Mouse (Mus musculus): ENCODE data around the gene Fap. TPM values are rescaled to one million over a fixed set of nuclear protein-coding genes. Genes with fewer than 3 reads are reported as not detected.

The Fap gene
- polyA plus RNA-seq, 1 experiment from 2014 or later = 27.6 TPM

DNA sequence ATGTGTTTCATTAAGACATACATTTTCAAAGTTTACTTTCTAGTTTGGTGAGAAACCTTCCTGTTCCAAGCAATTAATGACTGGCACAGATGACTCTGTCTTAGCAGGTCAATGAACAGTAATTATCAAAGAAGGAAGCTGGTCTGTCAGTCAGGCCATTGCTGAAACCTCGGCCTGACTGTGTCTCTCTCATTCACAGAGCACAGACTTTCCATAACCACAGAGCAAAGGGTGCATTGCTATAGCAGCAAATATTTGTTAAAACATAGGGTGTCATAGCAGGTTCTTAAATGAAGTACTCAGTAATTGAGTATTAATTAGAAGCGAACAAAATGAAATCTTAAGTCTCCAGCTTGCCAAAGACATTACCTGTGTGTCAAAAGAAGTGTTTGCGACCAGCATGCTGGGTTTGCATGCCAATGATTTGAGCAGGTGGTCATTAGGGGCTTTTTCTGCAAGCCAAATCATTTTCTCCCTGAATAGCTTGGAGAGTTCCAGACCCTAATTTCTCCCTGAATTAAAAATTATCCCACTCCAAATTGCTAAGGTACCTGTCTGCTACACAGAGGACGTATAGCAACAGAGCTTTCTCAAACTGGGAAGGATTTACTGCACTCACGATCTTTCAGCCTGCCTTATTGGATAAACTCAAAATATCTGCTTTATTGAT is 76.4 kb downstream of the Fap start:
- H3K4me3 ChIP-seq (replicated peaks) = no peak overlapping the region
- no peak overlapping the region for H3K9ac ChIP-seq
- no peaks in the 10 kb centered on the region for H3K9me3 ChIP-seq (replicated peaks)
- no peaks in the 10 kb centered on the region for H3K4me1 ChIP-seq
- H3K27me3 ChIP-seq = no peaks in the 10 kb centered on the region
- H3K27ac ChIP-seq (replicated peaks) = no peak overlapping the region
- ATAC-seq (ENCODE audit: insufficient number of reproducible peaks, low FRiP score, low TSS enrichment, low read depth) = no peak
- H3K36me3 ChIP-seq = no peaks in the 10 kb centered on the region; the same call in 1 of the 2 replicates
- no peak overlapping the region for H3K4me2 ChIP-seq (replicated peaks)
- WGBS = 73% methylated on average over 5 of the region's 5 CpGs

DNA sequence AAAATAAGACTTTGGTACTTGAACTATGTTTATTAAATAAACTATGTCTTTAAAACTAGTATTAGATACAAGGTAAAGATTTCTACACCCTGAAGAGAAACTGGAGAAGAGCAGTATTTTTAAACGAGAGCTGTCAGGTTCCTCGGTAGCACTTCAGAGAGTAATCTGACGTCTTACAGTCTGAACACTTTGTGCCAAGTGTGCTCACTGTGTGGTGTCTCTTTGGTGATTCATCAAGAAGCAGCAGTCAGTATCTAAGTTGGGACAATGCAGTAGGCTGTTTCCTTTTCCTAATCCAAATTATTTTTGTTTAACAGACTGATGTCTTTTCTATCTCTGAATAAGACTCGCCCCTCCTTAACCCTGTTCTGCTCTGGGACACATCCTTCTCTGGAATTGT is 78.5 kb downstream of the Fap start:
- H3K9me3 ChIP-seq (replicated peaks) = no peaks in the 10 kb centered on the region
- H3K27me3 ChIP-seq = no peaks in the 10 kb centered on the region
- no peak overlapping the region for H3K9ac ChIP-seq
- no peak overlapping the region for H3K27ac ChIP-seq (replicated peaks)
- H3K4me3 ChIP-seq (replicated peaks) = no peak overlapping the region
- H3K36me3 ChIP-seq = no peaks in the 10 kb centered on the region
- no peak for ATAC-seq (ENCODE audit: insufficient number of reproducible peaks, low FRiP score, low TSS enrichment, low read depth)
- 69% methylated on average over 4 of the region's 4 CpGs for WGBS
- H3K4me1 ChIP-seq = no peaks in the 10 kb centered on the region
- no peak overlapping the region for H3K4me2 ChIP-seq (replicated peaks)

DNA sequence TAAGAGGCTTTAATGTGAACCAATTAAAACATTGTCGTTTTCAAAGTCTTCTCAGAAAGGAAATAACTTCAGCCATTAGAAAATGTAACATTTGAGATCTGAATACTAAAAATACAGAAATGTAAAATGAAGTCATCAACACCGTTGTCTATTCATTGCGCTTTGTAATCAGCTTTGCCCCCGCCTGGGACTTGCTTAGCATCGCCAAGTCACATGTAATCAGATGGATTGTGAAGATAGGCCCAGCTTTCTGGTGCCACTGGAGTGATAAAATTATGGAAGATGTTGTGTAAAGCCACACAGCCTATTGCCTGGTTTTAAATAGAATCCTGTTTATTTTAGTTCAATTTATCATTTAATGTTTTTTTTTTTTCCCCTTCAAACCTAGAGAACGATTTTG is 84.0 kb downstream of the Fap start:
- no peaks in the 10 kb centered on the region for H3K4me1 ChIP-seq
- no peaks in the 10 kb centered on the region for H3K9me3 ChIP-seq (replicated peaks)
- no peak for ATAC-seq (ENCODE audit: insufficient number of reproducible peaks, low FRiP score, low TSS enrichment, low read depth)
- no peak overlapping the region for H3K4me2 ChIP-seq (replicated peaks)
- H3K9ac ChIP-seq = no peak overlapping the region
- H3K27ac ChIP-seq (replicated peaks) = no peak overlapping the region
- WGBS = 81% methylated on average over 6 of the region's 6 CpGs
- H3K36me3 ChIP-seq = no peaks in the 10 kb centered on the region
- H3K27me3 ChIP-seq = no peaks in the 10 kb centered on the region
- no peak overlapping the region for H3K4me3 ChIP-seq (replicated peaks)

DNA sequence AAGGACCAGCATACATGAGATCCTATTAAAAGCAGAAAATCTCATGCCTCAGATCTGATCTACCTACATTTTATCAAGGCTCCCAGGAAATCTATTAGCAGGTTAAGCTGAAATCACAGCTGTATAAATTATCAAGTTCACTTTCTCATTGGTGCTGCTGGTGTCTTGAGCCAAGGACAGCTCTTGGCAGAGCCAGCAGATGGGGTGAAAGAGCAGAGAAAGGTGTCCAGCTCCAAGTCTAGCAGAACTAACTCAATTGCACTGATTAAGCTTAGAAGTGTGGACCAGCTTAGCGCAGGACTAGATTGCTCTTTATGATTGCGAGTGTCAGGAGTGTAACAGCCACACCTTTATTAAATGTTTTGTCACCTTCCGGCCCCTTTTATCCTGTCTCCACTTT is 89.0 kb downstream of the Fap start:
- 88% methylated on average over 3 of the region's 3 CpGs for WGBS
- Histone ChIP-seq H3K27me3 (no peaks in the 10 kb centered on the region), H3K4me2 (replicated peaks) (no peak overlapping the region), H3K4me1 (no peaks in the 10 kb centered on the region), H3K4me3 (replicated peaks) (no peak overlapping the region), H3K36me3 (no peaks in the 10 kb centered on the region), H3K9ac (no peak overlapping the region), H3K27ac (replicated peaks) (no peak overlapping the region), H3K9me3 (replicated peaks) (no peaks in the 10 kb centered on the region)
- ATAC-seq (ENCODE audit: insufficient number of reproducible peaks, low FRiP score, low TSS enrichment, low read depth) = no peak

DNA sequence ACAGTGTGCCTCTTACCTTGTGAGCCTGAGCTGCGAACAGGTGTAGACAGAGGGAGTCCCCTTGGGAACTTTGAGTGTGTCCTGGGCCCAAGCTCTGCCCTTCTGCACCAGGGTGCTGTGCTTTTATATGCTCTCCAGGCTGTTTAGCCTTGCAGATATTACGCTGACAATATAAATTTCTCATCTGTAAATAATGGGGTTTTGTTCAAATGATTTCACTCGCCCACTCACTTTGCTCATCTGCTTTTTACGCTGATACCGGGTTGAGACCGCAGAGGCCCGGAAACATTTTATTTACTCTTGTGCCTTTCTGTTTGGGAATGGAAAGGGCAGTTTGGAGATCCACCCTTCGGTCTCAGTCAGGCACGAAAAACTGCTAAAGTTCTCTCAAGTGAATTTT is 90.3 kb downstream of the Fap start, which contains the start of gene Gcg:
Gene Gcg, minus strand, starts transcription at position 101 of the 400 bp plus-strand sequence.
- Histone ChIP-seq H3K4me1 (no peaks in the 10 kb centered on the region), H3K36me3 (no peaks in the 10 kb centered on the region), H3K4me2 (replicated peaks) (no peak within 1 kb of the TSS), H3K9me3 (replicated peaks) (no peaks in the 10 kb centered on the region), H3K27ac (replicated peaks) (no peak within 1 kb of the TSS), H3K9ac (no peak within 1 kb of the TSS), H3K4me3 (replicated peaks) (no peak within 1 kb of the TSS), H3K27me3 (no peaks in the 10 kb centered on the region)
- 87% methylated on average over 9 of the region's 9 CpGs for WGBS
- ATAC-seq (ENCODE audit: insufficient number of reproducible peaks, low FRiP score, low TSS enrichment, low read depth) = no peak

DNA sequence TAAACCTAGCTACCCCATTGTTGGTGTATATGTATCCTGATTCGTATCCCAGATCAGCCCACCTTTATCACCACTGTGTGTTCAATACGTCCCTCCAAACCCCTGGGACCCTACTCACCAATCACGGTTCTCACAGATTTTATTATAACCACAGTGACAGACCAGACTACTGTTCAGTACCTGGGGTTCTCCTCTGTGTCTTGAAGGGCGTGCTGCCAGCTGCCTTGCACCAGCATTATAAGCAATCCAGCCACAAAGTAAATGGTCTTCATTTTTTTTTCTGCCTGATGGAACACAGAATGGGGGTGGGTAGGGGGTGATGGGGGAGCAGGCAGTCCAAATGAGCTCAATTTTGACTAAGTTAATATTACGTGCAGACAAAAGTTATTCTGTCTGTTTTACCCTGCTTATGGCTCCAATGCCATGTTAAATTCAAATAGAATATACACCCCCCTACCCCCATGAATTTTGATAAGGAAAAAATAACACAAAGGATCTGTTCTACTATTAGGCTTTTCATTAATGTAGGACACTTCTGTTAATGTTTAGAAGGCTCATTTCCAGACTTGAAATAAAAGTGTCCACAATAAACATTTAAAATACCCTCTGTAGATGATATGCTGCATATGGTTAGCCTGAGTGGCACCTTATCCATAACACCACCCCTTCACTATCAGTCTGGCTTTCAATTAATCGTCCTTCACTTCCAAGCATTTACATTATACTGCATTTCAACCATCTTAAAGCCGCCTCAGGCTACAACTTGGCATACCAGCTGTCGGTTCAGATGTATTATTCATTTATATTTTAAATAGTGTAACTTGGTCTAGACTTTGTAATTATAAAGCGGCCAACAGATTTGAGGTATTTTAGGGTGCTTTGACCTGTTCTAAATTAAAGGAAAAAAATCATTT is 93.3 kb downstream of the Fap start:
- ATAC-seq (ENCODE audit: insufficient number of reproducible peaks, low FRiP score, low TSS enrichment, low read depth) = no peak
- WGBS = 68% methylated on average over 9 of the region's 9 CpGs
- H3K9ac ChIP-seq = no peak overlapping the region
- H3K4me2 ChIP-seq (replicated peaks) = no peak overlapping the region
- no peak overlapping the region for H3K27ac ChIP-seq (replicated peaks)
- H3K36me3 ChIP-seq = no peaks in the 10 kb centered on the region
- no peaks in the 10 kb centered on the region for H3K9me3 ChIP-seq (replicated peaks)
- no peak overlapping the region for H3K4me3 ChIP-seq (replicated peaks)
- no peaks in the 10 kb centered on the region for H3K27me3 ChIP-seq
- H3K4me1 ChIP-seq = no peaks in the 10 kb centered on the region

DNA sequence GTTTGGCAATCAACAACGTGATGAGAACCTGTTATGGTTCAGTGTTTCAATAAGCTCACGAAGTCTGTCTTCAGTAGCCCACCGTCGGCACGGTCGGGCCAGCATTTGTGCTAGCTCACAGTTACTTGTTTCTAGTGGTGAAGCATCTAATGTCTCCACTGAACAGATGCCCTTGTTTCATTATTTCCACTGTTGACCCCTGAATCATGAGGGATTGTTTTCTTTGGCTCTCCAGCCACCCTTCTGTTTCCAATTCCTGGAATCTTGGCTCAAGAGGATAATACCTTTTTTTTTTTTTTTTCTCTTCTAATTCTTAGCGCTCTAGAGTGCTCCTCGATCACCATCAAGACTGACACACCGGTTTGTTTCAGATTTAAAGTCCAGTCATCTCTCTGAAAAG is 104.3 kb downstream of the Fap start:
- 76% methylated on average over 9 of the region's 9 CpGs for WGBS

DNA sequence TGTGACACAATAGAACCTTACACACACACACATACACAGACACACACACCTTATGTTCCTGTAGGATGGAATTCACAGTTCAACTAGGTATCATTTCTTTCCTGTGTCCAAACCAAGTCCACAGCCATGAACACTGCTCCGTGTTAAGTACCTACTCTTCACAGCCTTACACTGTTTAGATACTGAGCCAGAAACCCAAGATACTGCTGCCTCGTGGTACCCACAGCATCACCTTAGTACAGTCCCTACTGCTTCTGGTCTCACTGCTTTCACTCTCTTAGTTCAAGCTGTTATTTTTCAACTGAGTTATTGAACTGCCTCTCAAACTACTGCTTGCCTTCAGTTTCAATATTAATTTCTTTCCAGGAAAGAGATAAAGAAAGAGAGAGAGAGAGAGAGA is 110.6 kb downstream of the Fap start:
- ATAC-seq (ENCODE audit: insufficient number of reproducible peaks, low FRiP score, low TSS enrichment, low read depth) = no peak
- H3K36me3 ChIP-seq = no peaks in the 10 kb centered on the region
- 79% methylated on average over 2 of the region's 2 CpGs for WGBS

More for the DNA sequence above, 104.3 kb downstream of the Fap start:
- Histone ChIP-seq H3K36me3 (no peaks in the 10 kb centered on the region), H3K27ac (replicated peaks) (no peak overlapping the region), H3K27me3 (no peaks in the 10 kb centered on the region), H3K9me3 (replicated peaks) (no peaks in the 10 kb centered on the region), H3K4me1 (no peaks in the 10 kb centered on the region), H3K9ac (no peak overlapping the region), H3K4me3 (replicated peaks) (no peak overlapping the region), H3K4me2 (replicated peaks) (no peak overlapping the region)
- ATAC-seq (ENCODE audit: insufficient number of reproducible peaks, low FRiP score, low TSS enrichment, low read depth) = no peak

DNA sequence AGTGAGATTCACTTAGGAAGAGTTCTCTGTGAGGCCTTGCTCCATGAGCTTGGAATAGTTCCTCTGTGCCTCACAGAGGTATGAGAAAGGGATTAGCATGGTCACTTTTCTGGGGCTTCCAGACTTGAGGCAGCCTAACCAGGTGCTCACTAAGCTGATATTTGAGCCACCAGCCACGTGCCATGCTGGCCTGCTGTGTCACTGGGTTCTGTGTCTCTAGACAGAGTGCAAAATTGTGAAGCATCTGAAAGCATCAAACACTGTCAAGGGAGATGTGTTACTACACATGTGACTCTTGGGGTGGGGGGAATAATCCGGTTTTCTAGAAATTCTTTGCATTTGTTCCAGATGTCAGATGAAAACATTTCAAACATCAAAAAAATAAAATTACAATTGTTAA is 111.7 kb downstream of the Fap start:
- Histone ChIP-seq H3K4me3 (replicated peaks) (no peak overlapping the region), H3K9ac (no peak overlapping the region), H3K27ac (replicated peaks) (no peak overlapping the region), H3K9me3 (replicated peaks) (no peaks in the 10 kb centered on the region), H3K4me2 (replicated peaks) (no peak overlapping the region), H3K27me3 (peaks cover 3% of the 10 kb centered on the region; the same call in 1 of the 2 replicates), H3K36me3 (no peaks in the 10 kb centered on the region), H3K4me1 (0 out of 2 replicates have a peak, but pooled peaks cover 2% of the 10 kb centered on the region)
- WGBS = 26% methylated on average over 2 of the region's 2 CpGs
- ATAC-seq (ENCODE audit: insufficient number of reproducible peaks, low FRiP score, low TSS enrichment, low read depth) = no peak

More for the DNA sequence above, 110.6 kb downstream of the Fap start:
- Histone ChIP-seq H3K4me1 (0 out of 2 replicates have a peak, but pooled peaks cover 2% of the 10 kb centered on the region), H3K4me3 (replicated peaks) (no peak overlapping the region), H3K9me3 (replicated peaks) (no peaks in the 10 kb centered on the region), H3K27ac (replicated peaks) (no peak overlapping the region), H3K27me3 (peaks cover 3% of the 10 kb centered on the region; the same call in 1 of the 2 replicates), H3K4me2 (replicated peaks) (no peak overlapping the region), H3K9ac (no peak overlapping the region)

DNA sequence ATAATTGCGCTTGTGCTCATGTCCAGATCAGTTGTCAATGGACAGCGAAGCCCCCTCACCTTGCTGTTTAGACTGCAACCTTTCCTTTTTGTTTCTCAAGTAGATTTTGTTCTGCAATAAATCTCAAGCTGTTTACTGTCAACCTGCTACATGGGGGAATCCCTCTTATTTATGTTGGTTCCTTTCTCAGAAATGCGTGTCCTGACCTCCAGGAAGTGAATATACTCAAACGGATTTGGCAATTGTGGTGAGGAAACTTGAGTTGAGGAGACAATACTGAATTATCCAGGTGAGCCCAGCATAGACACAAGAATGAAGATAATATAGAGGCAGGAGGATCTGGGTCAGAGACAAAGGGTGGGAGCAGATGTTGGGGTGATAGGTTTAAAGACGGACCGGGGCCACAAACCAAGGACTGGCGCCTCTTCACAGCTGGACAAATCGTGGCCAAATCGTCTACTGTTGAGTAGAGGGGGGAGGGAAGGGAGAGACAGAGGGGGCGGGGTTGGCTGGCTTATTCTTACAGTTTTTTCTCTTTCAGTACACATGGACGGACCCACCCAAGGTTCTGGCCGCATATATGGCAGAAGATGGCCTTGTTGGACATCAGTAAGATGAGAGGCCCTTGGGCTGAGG is 112.9 kb downstream of the Fap start:
- Histone ChIP-seq H3K4me3 (replicated peaks) (no peak overlapping the region), H3K9me3 (replicated peaks) (no peaks in the 10 kb centered on the region), H3K27ac (replicated peaks) (no peak overlapping the region), H3K4me2 (replicated peaks) (no peak overlapping the region), H3K4me1 (0 out of 2 replicates have a peak, but pooled peaks cover 2% of the 10 kb centered on the region), H3K36me3 (no peaks in the 10 kb centered on the region), H3K27me3 (peaks cover 3% of the 10 kb centered on the region; the same call in 1 of the 2 replicates), H3K9ac (no peak overlapping the region)
- no peak for ATAC-seq (ENCODE audit: insufficient number of reproducible peaks, low FRiP score, low TSS enrichment, low read depth)
- 87% methylated on average over 12 of the region's 12 CpGs for WGBS

DNA sequence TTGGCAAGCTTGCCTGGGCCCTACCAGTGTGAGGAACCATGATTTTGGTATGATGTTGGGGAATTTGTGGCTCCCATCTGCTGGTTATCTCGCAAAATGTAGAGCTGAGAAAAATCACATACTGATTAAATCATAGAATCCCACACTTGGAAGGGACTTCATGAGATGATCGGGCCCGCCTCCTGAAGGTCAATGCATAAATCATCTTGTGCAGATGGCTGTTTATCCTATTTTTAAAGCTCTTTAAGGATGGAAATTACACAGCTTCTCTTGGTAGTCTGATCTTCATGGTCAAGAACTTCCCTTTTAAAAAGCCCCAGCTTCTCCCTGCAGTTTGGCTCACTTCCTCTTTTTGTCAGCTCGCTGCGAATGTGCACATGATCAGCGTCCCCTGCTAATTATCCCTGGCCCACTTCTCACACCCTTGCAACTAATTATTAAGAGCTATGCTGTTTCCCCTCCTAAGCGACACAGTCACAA is 113.6 kb downstream of the Fap start:
- H3K27ac ChIP-seq (replicated peaks) = no peak overlapping the region
- no peaks in the 10 kb centered on the region for H3K9me3 ChIP-seq (replicated peaks)
- no peak for ATAC-seq (ENCODE audit: insufficient number of reproducible peaks, low FRiP score, low TSS enrichment, low read depth)
- 0 out of 2 replicates have a peak, but pooled peaks cover 2% of the 10 kb centered on the region for H3K4me1 ChIP-seq
- H3K4me3 ChIP-seq (replicated peaks) = no peak overlapping the region
- H3K36me3 ChIP-seq = no peaks in the 10 kb centered on the region
- H3K4me2 ChIP-seq (replicated peaks) = no peak overlapping the region
- WGBS = 81% methylated on average over 7 of the region's 7 CpGs
- no peak overlapping the region for H3K9ac ChIP-seq
- peaks cover 3% of the 10 kb centered on the region; the same call in 1 of the 2 replicates for H3K27me3 ChIP-seq
